Mouse (Mus musculus): ENCODE data around the gene Slc38a9. TPM values are rescaled to one million over a fixed set of nuclear protein-coding genes. Genes with fewer than 3 reads are reported as not detected.

Slc38a9 gene
- polyA plus RNA-seq, 1 experiment from 2014 or later = 30.8 TPM

DNA sequence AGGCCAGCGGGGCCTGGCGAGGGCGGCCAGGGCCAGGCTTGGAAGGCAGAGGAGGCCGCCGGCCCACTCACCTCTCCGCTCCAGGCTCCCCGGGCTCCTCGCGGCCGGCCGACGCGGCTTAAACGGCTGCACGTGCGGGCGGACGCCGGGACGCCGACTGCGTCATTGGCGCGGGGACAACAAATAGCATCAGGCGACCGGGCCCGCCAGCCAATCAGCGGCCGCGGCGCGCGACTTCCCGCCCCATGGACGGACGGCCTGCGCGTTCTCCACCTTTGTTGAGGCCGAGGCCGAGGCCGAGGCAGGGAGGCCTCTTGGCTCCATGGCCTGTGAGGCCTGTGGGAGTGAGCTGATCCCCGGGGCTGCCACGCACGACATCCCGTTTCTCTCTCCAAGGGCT is 8.3 kb upstream of the Slc38a9 start, which contains the start of gene Ddx4:
Ddx4 (minus strand) TSS at position 271 of the 400 bp plus-strand sequence.
- no peaks in the 10 kb centered on the region for H3K36me3 ChIP-seq (replicated peaks)
- WGBS = 73% methylated on average over 45 of the region's 45 CpGs
- H3K27ac ChIP-seq = no peak within 1 kb of the TSS
- ATAC-seq (replicated peaks) = no peak
- peaks cover 5% of the 10 kb centered on the region; the same call in 1 of the 2 replicates for H3K9me3 ChIP-seq
- H3K4me2 ChIP-seq = no peak within 1 kb of the TSS
- H3K4me3 ChIP-seq = no peak within 1 kb of the TSS
- H3K9ac ChIP-seq = no peak within 1 kb of the TSS
- no peaks in the 10 kb centered on the region for H3K27me3 ChIP-seq (replicated peaks)
- H3K4me1 ChIP-seq = no peaks in the 10 kb centered on the region

DNA sequence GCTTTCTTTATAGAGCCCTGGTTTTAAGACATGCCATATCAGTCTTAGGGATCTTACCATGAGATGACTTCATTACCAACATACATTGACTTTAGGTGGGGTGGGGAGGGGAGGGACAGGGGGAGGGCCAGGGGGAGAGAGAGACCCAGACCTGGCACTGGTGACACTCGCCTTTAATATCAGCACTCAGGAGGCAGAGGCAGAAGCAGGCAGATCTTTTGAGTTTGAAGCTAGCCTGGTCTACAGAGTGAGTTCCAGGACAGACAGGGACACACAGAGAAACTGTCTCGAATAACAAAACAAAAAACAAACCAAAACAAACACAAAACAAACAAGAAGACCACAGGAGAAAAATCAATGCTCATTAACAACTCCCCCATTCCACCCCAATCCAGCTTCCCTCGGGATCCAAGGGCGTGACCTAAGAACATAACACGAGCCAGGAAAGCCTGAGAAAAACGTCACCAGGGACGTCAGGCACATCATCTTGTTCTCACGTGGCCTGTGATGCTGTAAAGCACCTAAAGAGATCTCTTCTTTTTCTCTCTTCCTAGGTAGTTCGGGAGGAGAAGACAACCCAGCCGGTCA is 471 bp upstream of the Slc38a9 start:
- no peaks in the 10 kb centered on the region for H3K27me3 ChIP-seq (replicated peaks)
- peak; percentile 43 for ATAC-seq (replicated peaks)
- peaks cover 16% of the 10 kb centered on the region for H3K4me1 ChIP-seq
- H3K36me3 ChIP-seq (replicated peaks) = no peaks in the 10 kb centered on the region
- peak overlapping the region; percentile 75 for H3K9ac ChIP-seq
- peak overlapping the region; percentile 79 for H3K4me2 ChIP-seq
- H3K27ac ChIP-seq = 0 out of 2 replicates have a peak overlapping the region, but pooled peaks have one; percentile 49
- peak overlapping the region; percentile 67 for H3K4me3 ChIP-seq
- H3K9me3 ChIP-seq = no peaks in the 10 kb centered on the region
- WGBS = 3% methylated on average over 10 of the region's 10 CpGs

DNA sequence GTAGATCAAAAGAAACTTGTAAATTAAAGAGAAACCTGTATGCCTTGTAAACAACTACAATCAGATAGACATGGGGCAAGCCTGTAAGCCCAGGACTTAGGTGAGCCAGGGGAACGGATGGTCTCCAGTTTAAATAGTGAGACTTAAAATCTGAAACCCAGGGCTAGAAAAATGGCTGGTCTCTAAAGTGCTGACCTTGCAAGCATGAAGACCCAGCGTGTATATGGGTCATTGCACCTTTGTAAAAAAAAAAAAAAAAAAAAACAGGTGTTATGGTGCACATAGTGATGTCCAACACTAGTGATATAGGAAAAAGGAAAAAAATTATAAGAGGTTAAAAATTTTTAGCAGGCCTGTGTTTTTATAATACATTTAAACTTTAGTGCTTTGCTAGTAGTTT is 1.1 kb downstream of the Slc38a9 start:
- H3K27ac ChIP-seq = no peak overlapping the region
- no peaks in the 10 kb centered on the region for H3K36me3 ChIP-seq (replicated peaks)
- H3K4me1 ChIP-seq = peaks cover 16% of the 10 kb centered on the region
- H3K9me3 ChIP-seq = no peaks in the 10 kb centered on the region
- WGBS = 75% methylated on average over 2 of the region's 2 CpGs
- H3K4me2 ChIP-seq = peak overlapping the region; percentile 79
- no peak for ATAC-seq (replicated peaks)
- no peaks in the 10 kb centered on the region for H3K27me3 ChIP-seq (replicated peaks)
- no peak overlapping the region for H3K9ac ChIP-seq
- peak overlapping the region; percentile 67 for H3K4me3 ChIP-seq

DNA sequence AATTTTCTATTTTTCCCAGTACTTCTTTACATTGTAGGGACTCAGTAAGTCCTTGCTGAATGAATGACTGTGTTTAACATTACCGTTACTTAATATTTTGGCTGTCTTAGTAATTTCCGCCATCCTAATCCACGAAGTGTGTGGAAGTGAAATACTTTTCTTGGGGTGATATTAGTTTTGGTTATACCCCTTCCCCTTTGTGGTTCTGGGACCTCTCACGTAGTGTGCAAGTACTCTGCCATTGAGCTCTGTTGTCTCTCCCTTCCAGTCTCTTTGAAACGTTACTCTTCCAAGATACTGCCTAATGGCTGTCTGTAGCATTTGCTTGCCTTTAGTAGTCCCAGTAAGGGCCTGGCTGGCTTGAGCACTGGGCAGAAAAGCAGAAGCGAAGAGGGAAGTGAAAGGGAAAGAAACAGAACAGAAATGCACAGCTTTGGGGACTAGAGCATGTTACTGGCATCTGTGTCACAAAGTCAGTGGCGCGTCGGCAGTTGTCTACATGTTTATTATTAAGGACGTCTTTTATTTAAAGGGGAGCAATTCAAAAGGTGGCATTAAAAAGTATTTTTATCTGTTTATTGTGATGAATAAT is 6.0 kb downstream of the Slc38a9 start:
- Histone ChIP-seq H3K9me3 (no peaks in the 10 kb centered on the region), H3K9ac (no peak overlapping the region), H3K27ac (no peak overlapping the region), H3K4me2 (no peak overlapping the region), H3K27me3 (replicated peaks) (no peaks in the 10 kb centered on the region), H3K4me3 (no peak overlapping the region), H3K36me3 (replicated peaks) (peaks cover 7% of the 10 kb centered on the region; the same call in 1 of the 2 replicates), H3K4me1 (peaks cover 6% of the 10 kb centered on the region)
- 87% methylated on average over 10 of the region's 10 CpGs for WGBS
- no peak for ATAC-seq (replicated peaks)

DNA sequence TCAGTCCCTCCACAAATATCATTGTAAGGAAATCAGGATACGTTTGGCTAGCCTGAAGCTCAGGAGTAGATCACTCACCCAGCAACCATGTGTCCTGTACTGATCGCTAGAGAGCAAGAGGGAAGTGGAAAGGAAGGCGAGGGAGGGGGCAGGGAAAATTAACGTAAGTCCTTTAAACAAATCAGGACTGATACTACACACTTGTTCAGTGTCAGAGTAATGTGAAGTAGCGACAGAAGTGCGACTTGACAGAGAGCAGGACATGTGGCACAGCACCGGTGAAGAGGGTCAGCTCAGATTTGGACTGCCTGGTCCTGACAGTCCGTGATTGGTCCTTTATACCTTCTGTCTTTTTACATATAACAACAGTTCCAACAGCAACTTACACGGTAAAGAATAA is 6.7 kb downstream of the Slc38a9 start:
- H3K27ac ChIP-seq = no peak overlapping the region
- H3K9me3 ChIP-seq = no peaks in the 10 kb centered on the region
- no peak for ATAC-seq (replicated peaks)
- peaks cover under 1% of the 10 kb centered on the region; the same call in 1 of the 2 replicates for H3K4me1 ChIP-seq
- no peaks in the 10 kb centered on the region for H3K27me3 ChIP-seq (replicated peaks)
- peaks cover 10% of the 10 kb centered on the region; the same call in 1 of the 2 replicates for H3K36me3 ChIP-seq (replicated peaks)
- WGBS = 84% methylated on average over 9 of the region's 9 CpGs
- no peak overlapping the region for H3K4me3 ChIP-seq
- no peak overlapping the region for H3K9ac ChIP-seq
- H3K4me2 ChIP-seq = no peak overlapping the region

DNA sequence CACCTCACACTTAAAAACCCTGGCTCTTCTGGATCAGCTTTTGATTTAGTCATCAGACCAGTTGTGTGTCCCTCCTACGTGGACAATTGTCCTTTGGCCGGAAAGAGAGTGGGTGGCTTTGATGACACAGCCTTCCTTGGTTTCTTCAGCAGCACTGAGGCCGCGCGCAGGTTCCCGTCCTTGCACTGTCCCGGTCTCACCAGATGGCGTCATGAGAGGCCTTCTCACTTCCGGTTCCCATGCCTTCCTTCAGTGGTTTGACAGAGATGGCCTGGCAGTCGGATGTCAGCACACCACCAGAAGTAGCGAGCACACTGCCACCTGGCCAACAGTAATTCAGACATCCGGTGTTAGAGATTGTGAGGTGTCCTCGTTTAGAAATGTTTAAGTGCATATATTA is 11.2 kb downstream of the Slc38a9 start:
- WGBS = 73% methylated on average over 13 of the region's 13 CpGs
- no peaks in the 10 kb centered on the region for H3K9me3 ChIP-seq
- H3K9ac ChIP-seq = no peak overlapping the region
- no peak overlapping the region for H3K4me2 ChIP-seq
- H3K27ac ChIP-seq = no peak overlapping the region
- no peaks in the 10 kb centered on the region for H3K27me3 ChIP-seq (replicated peaks)
- H3K4me1 ChIP-seq = peaks cover 2% of the 10 kb centered on the region; the same call in 1 of the 2 replicates
- H3K4me3 ChIP-seq = no peak overlapping the region
- peaks cover 10% of the 10 kb centered on the region; the same call in 1 of the 2 replicates for H3K36me3 ChIP-seq (replicated peaks)
- no peak for ATAC-seq (replicated peaks)

DNA sequence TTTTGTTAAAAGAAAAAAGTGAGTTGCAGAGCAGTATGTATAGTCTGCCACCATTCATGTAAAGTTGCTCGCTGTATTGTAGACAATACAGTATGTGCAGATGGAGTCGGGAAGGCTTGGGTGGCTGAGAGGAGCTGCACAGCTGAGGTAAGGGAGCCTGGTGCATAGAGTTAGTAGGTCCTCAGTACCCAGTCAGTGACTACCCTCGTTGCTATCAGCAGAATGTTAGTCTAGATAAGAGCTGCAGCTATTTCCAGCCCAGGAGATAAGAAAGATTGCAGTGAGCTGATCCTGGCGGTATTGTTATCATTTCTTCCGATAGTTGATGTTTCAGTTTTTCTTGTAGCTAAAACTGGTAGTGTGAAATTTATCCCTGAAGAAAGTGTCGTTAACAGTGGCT is 12.2 kb downstream of the Slc38a9 start:
- H3K9me3 ChIP-seq = no peaks in the 10 kb centered on the region
- no peaks in the 10 kb centered on the region for H3K27me3 ChIP-seq (replicated peaks)
- no peak for ATAC-seq (replicated peaks)
- peaks cover 2% of the 10 kb centered on the region; the same call in 1 of the 2 replicates for H3K4me1 ChIP-seq
- WGBS = 84% methylated on average over 6 of the region's 6 CpGs
- H3K9ac ChIP-seq = no peak overlapping the region
- H3K4me2 ChIP-seq = no peak overlapping the region
- no peak overlapping the region for H3K27ac ChIP-seq
- H3K36me3 ChIP-seq (replicated peaks) = peaks cover 10% of the 10 kb centered on the region; the same call in 1 of the 2 replicates
- no peak overlapping the region for H3K4me3 ChIP-seq

DNA sequence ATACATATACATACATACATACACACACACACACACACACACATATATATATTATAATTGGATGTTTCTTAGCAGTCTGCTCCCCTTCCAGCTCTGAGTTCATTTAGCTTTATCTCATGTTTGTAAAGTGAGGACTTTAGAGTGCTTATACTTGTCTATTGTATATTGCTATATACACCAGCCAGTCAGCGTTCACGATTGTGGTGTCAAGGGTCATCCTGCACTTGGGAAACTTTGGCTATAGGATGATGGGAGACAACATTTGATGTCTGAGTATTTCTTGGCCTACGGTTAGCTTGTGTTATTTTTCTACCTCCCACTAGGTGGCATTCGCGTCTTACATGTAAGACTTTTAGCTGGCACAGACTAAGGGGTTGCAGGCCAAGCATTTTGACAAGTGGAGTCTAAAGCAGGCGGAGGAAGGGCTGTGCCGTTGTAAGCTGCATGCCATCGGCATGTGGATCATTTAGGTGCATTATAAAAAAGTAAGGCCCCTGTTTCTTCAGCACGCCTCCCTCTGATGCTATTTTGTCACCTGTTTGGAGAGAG is 13.4 kb downstream of the Slc38a9 start:
- Histone ChIP-seq H3K27ac (no peak overlapping the region), H3K4me3 (no peak overlapping the region), H3K27me3 (replicated peaks) (no peaks in the 10 kb centered on the region), H3K36me3 (replicated peaks) (peaks cover 14% of the 10 kb centered on the region; the same call in 1 of the 2 replicates), H3K4me2 (no peak overlapping the region), H3K9me3 (no peaks in the 10 kb centered on the region), H3K4me1 (peaks cover 2% of the 10 kb centered on the region; the same call in 1 of the 2 replicates), H3K9ac (no peak overlapping the region)
- ATAC-seq (replicated peaks) = peak; percentile 85
- WGBS = 13% methylated on average over 9 of the region's 9 CpGs

DNA sequence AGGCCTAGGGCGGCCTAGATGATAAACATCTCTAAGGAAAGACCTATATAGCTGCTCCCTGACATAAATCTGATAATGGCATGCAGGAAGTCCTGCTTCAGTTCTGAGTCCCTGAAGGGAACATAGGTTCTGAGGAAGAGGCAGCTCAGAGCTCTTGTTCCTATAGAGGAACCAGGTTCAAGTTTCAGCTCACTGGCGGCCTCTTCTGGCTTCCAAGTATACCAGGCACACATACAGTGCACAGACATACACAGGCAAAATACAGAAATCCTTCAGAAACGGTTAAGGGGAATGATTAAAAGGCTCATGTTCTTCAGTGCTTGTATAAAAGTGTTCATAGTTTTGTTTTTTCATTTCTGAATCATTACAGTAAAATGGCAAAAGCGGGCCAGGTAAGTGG is 17.6 kb downstream of the Slc38a9 start:
- no peak overlapping the region for H3K4me2 ChIP-seq
- peaks cover 2% of the 10 kb centered on the region; the same call in 1 of the 2 replicates for H3K4me1 ChIP-seq
- ATAC-seq (replicated peaks) = no peak
- 0 out of 2 replicates have a peak, but pooled peaks cover 4% of the 10 kb centered on the region for H3K36me3 ChIP-seq (replicated peaks)
- H3K9ac ChIP-seq = no peak overlapping the region
- no peaks in the 10 kb centered on the region for H3K27me3 ChIP-seq (replicated peaks)
- 92% methylated on average over 4 of the region's 4 CpGs for WGBS
- no peak overlapping the region for H3K27ac ChIP-seq
- H3K4me3 ChIP-seq = no peak overlapping the region
- no peaks in the 10 kb centered on the region for H3K9me3 ChIP-seq

DNA sequence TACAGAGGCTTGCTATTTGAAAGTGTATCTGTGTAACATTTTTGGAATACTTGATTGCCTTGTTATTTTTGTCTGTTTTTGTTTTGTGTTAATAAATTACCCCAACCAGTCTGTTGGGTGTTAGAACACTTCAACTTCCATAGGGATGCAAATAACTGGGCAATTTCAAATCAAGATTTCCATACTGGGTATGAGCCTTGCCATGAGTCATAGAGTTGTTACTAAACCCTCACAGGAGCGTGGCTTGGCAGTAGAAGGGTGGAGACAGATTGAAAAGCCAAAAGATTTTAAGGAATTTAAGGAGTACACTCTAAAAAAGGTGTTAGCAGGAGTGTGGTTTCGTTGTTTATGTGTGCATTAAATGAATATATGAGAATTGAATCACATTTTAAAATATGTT is 22.8 kb downstream of the Slc38a9 start:
- no peaks in the 10 kb centered on the region for H3K4me1 ChIP-seq

DNA sequence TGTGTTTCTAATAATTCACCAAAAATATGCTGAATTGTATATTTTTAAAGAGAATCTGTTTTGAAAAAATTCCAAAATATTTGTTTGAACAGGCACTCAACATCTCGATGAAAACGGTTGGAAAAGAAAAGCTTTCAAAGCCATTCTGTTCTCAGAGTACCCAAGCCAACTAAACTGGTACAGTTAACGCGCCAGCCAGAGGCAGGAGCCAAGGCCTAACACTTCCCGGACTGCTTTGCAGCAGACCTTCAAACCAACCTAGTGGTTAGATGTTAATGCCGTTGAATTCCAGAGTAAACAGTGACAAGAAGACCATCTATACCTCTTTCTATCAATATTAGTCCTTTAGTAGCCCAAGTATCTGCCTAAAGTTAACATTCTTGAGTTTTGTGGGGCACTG is 23.4 kb downstream of the Slc38a9 start:
- Histone ChIP-seq H3K9me3 (no peaks in the 10 kb centered on the region), H3K4me2 (no peak overlapping the region), H3K27me3 (replicated peaks) (no peaks in the 10 kb centered on the region), H3K9ac (no peak overlapping the region), H3K36me3 (replicated peaks) (no peaks in the 10 kb centered on the region), H3K4me3 (no peak overlapping the region), H3K27ac (no peak overlapping the region), H3K4me1 (no peaks in the 10 kb centered on the region)
- ATAC-seq (replicated peaks) = no peak
- 86% methylated on average over 6 of the region's 6 CpGs for WGBS

More for the DNA sequence above, 22.8 kb downstream of the Slc38a9 start:
- WGBS = 79% methylated on average over 2 of the region's 2 CpGs
- Histone ChIP-seq H3K4me3 (no peak overlapping the region), H3K9me3 (no peaks in the 10 kb centered on the region), H3K36me3 (replicated peaks) (no peaks in the 10 kb centered on the region), H3K27me3 (replicated peaks) (no peaks in the 10 kb centered on the region), H3K9ac (no peak overlapping the region), H3K27ac (no peak overlapping the region), H3K4me2 (no peak overlapping the region)
- ATAC-seq (replicated peaks) = no peak

DNA sequence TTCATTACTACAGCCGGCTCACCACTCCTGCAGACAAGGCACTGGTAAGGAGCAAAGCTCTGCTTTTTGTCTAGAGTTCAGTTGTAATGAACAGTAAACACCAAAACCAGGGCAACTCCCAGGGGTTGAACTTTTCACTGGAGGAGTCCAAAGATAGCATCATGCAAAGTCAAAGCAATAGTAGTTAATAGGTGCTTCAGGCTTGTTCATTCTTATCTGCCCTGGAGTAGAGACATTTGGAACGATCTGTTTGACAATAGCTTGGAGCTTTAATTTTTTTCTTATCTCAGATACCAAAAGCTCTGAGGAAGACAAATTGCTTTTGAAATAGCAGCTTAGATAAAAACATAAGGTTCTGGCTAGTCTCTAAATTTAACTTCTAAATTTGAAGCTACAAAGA is 25.6 kb downstream of the Slc38a9 start:
- Histone ChIP-seq H3K36me3 (replicated peaks) (0 out of 2 replicates have a peak, but pooled peaks cover 2% of the 10 kb centered on the region), H3K27ac (no peak overlapping the region), H3K4me2 (no peak overlapping the region), H3K27me3 (replicated peaks) (no peaks in the 10 kb centered on the region), H3K9ac (no peak overlapping the region), H3K4me3 (no peak overlapping the region), H3K9me3 (no peaks in the 10 kb centered on the region), H3K4me1 (no peaks in the 10 kb centered on the region)
- 86% methylated on average over 2 of the region's 2 CpGs for WGBS
- no peak for ATAC-seq (replicated peaks)

All from midbrain, embryonic 15.5 days (tissue).